8 mouse cellular contexts compared by ENCODE assay signal in genomic region chr13:65240509-65241098, GRCm38 (mm10). TPM values are rescaled to one million over a fixed set of nuclear protein-coding genes. Genes with fewer than 3 reads are reported as not detected.
A peak's percentile ranks its signal among the peaks of the same experiment; 100 is the strongest.
DNase-seq lines count a peak whose midpoint lies in the region; ATAC-seq and TF ChIP-seq lines count a peak whose summit lies in the region.

No protein-coding gene starts in this region.

- H3K79me2 ChIP-seq in liver, adult 2 months (ENCODE audit: control insufficient read depth, insufficient read depth, low read length), result peaks cover 11% of the 10 kb centered on the region
- no peaks in the 10 kb centered on the region for H3K79me2 ChIP-seq in myocyte (ENCODE audit: control insufficient read depth, insufficient read depth)

- WGBS in bone marrow, adult 2 months, result under 1% methylated on average over 28 of the region's 28 CpGs
- 2% methylated on average over 28 of the region's 28 CpGs for WGBS in heart, embryonic 10.5 days
- WGBS in kidney, embryonic 16.5 days, result under 1% methylated on average over 28 of the region's 28 CpGs
- under 1% methylated on average over 28 of the region's 28 CpGs for WGBS in liver, adult 2 months

- DNase-seq in A20 (ENCODE audit: low read depth, low spot score), result peak; percentile 97
- DNase-seq in heart, embryonic 10.5 days (ENCODE audit: low spot score), result peak; percentile 97
- peak; percentile 88 for DNase-seq in liver, adult 2 months (ENCODE audit: extremely low read depth, low read depth, low spot score)
- DNase-seq in splenic B cell, adult 2 months (ENCODE audit: low read depth, low spot score), result peak; percentile 98

- peak overlapping the region; percentile 96 for H3K4me2 ChIP-seq in kidney, embryonic 16.5 days (replicated peaks; ENCODE audit: low read depth, low read length)
- peak overlapping the region; percentile 65 for H3K4me2 ChIP-seq in myocyte (ENCODE audit: low read depth)

- TF ChIP-seq POLR2A in bone marrow, adult 2 months (IDR thresholded peaks at IDR 0.05; ENCODE audit: borderline replicate concordance, control insufficient read depth, low read depth, low read length), result peak; percentile 41
- no peak; the same call in 1 of the 2 replicates for TF ChIP-seq POLR2A in liver, adult 2 months (IDR thresholded peaks at IDR 0.05; ENCODE audit: extremely low read depth, insufficient read depth, low read length)
- peak; percentile 49 for TF ChIP-seq POLR2A in myocyte (IDR thresholded peaks at IDR 0.05; ENCODE audit: insufficient read length, low read depth)

- peaks cover 6% of the 10 kb centered on the region for H3K36me3 ChIP-seq in heart, embryonic 10.5 days
- peaks cover 13% of the 10 kb centered on the region for H3K36me3 ChIP-seq in kidney, embryonic 16.5 days (ENCODE audit: insufficient read depth, low read length)
- H3K36me3 ChIP-seq in liver, adult 2 months (ENCODE audit: control insufficient read depth, insufficient read depth, low read length), result no peaks in the 10 kb centered on the region
- no peaks in the 10 kb centered on the region for H3K36me3 ChIP-seq in myocyte (ENCODE audit: control insufficient read depth, insufficient read depth)
- H3K36me3 ChIP-seq in splenic B cell, adult 2 months (ENCODE audit: control insufficient read depth, insufficient read depth, low read length, poor library complexity, severe bottlenecking), result no peaks in the 10 kb centered on the region

- peaks cover 7% of the 10 kb centered on the region for H3K9me3 ChIP-seq in heart, embryonic 10.5 days
- H3K9me3 ChIP-seq in kidney, embryonic 16.5 days (ENCODE audit: low read length), result peaks cover 14% of the 10 kb centered on the region

- H3ac ChIP-seq in myocyte (ENCODE audit: control insufficient read depth, insufficient read length), result peak overlapping the region; percentile 40

- peak overlapping the region; percentile 92 for H3K27ac ChIP-seq in bone marrow, adult 2 months (ENCODE audit: control insufficient read depth, insufficient read depth, low read depth, low read length, poor library complexity)
- H3K27ac ChIP-seq in heart, embryonic 10.5 days, result peak overlapping the region; percentile 91
- peak overlapping the region; percentile 96 for H3K27ac ChIP-seq in kidney, embryonic 16.5 days (ENCODE audit: low read length)
- H3K27ac ChIP-seq in liver, adult 2 months (replicated peaks; ENCODE audit: insufficient read depth, low read depth, low read length), result peak overlapping the region; percentile 86

- no peaks in the 10 kb centered on the region for H3K27me3 ChIP-seq in heart, embryonic 10.5 days (ENCODE audit: insufficient read depth, poor library complexity, severe bottlenecking)
- no peaks in the 10 kb centered on the region for H3K27me3 ChIP-seq in kidney, embryonic 16.5 days (ENCODE audit: insufficient read depth, low read length)
- H3K27me3 ChIP-seq in liver, adult 2 months (ENCODE audit: control insufficient read depth, insufficient read depth, low read length), result no peaks in the 10 kb centered on the region
- no peaks in the 10 kb centered on the region for H3K27me3 ChIP-seq in myocyte (ENCODE audit: control insufficient read depth, insufficient read depth, insufficient read length)
- H3K27me3 ChIP-seq in splenic B cell, adult 2 months (ENCODE audit: control insufficient read depth, insufficient read depth, low read length, poor library complexity, severe bottlenecking), result no peaks in the 10 kb centered on the region

- peaks cover 2% of the 10 kb centered on the region; the same call in 1 of the 2 replicates for H3K4me1 ChIP-seq in bone marrow, adult 2 months (ENCODE audit: control insufficient read depth, insufficient read depth, low read length)
- H3K4me1 ChIP-seq in heart, embryonic 10.5 days, result peaks cover 16% of the 10 kb centered on the region
- H3K4me1 ChIP-seq in kidney, embryonic 16.5 days (ENCODE audit: insufficient read depth, low read length), result peaks cover 11% of the 10 kb centered on the region
- peaks cover 7% of the 10 kb centered on the region for H3K4me1 ChIP-seq in liver, adult 2 months (ENCODE audit: control insufficient read depth, insufficient read depth, low read length)

- ATAC-seq in erythroblast, adult 5-6 weeks (replicated peaks; ENCODE audit: low FRiP score, poor library complexity, severe bottlenecking), result peak; percentile 85
- peak; percentile 96 for ATAC-seq in kidney, embryonic 16.5 days (ENCODE audit: low FRiP score, low TSS enrichment)

- H3K4me3 ChIP-seq in bone marrow, adult 2 months (replicated peaks; ENCODE audit: control insufficient read depth, low read depth, low read length), result peak overlapping the region; percentile 97
- H3K4me3 ChIP-seq in heart, embryonic 10.5 days, result peak overlapping the region; percentile 89
- H3K4me3 ChIP-seq in kidney, embryonic 16.5 days (ENCODE audit: low read length), result peak overlapping the region; percentile 79
- peak overlapping the region; percentile 73 for H3K4me3 ChIP-seq in liver, adult 2 months (ENCODE audit: insufficient read depth, low read depth, low read length)
- H3K4me3 ChIP-seq in myocyte, result peak overlapping the region; percentile 73

- no peak for TF ChIP-seq CTCF in bone marrow, adult 2 months (IDR thresholded peaks at IDR 0.05; ENCODE audit: control insufficient read depth, insufficient read depth, low read length)
- TF ChIP-seq CTCF in liver, adult 2 months (IDR thresholded peaks at IDR 0.05; ENCODE audit: low read depth, low read length), result no peak

- H3K9ac ChIP-seq in kidney, embryonic 16.5 days (replicated peaks; ENCODE audit: low read length), result peak overlapping the region; percentile 80
- peak overlapping the region; percentile 80 for H3K9ac ChIP-seq in liver, adult 2 months (ENCODE audit: low read depth, low read length)

TF ChIP-seq in myocyte, 11 proteins besides CTCF, POLR2A, EP300 and RAD21:
- no peak for TF ChIP-seq TCF3 (IDR thresholded peaks at IDR 0.05; ENCODE audit: insufficient read length, low read depth)
- TF ChIP-seq POLR2AphosphoS2 (IDR thresholded peaks at IDR 0.05; ENCODE audit: insufficient read length, low read depth), result peak; percentile 55

RNA-seq across cellular contexts. Expression of gene Gm10775, which starts 18.7 kb away (rescaled TPM):
- not detected in 2 replicates for polyA plus RNA-seq in bone marrow, adult 2 months (2011; ENCODE audit: insufficient read depth, insufficient read length, low replicate concordance, missing spikeins)
- total RNA-seq in erythroblast, adult 5-6 weeks (2015; ENCODE audit: low replicate concordance), result not detected in 2 replicates
- total RNA-seq in erythroblast, adult 5-6 weeks (2017; ENCODE audit: low replicate concordance), result not detected in 2 replicates
- polyA plus RNA-seq in heart, embryonic 10.5 days (2016; fragmentation: Nextera tagmentation; extraction: Ambion mirVana), result not detected in 2 replicates
- polyA plus RNA-seq in kidney, embryonic 16.5 days (2015; fragmentation: Nextera tagmentation; extraction: Ambion mirVana), result not detected in 2 replicates
- not detected in 2 replicates for total RNA-seq in liver, adult 2 months (2014; rRNA removed)
- not detected in 2 replicates for polyA plus RNA-seq in liver, adult 2 months (2012; rRNA removed)
- not detected for polyA plus RNA-seq in myocyte (2012; fragmentation: generic; extraction: Trizol)

RNA-seq across cellular contexts. Expression of gene Nlrp4f, which starts 34.8 kb away (rescaled TPM):
- 4.9 TPM in 1 of 2 replicates, not detected in the other for polyA plus RNA-seq in bone marrow, adult 2 months (2011; ENCODE audit: insufficient read depth, insufficient read length, low replicate concordance, missing spikeins)
- not detected in 2 replicates for total RNA-seq in erythroblast, adult 5-6 weeks (2015; ENCODE audit: low replicate concordance)
- total RNA-seq in erythroblast, adult 5-6 weeks (2017; ENCODE audit: low replicate concordance), result not detected in 2 replicates
- polyA plus RNA-seq in heart, embryonic 10.5 days (2016; fragmentation: Nextera tagmentation; extraction: Ambion mirVana), result not detected in 2 replicates
- 0.10 TPM in 1 of 2 replicates, not detected in the other for polyA plus RNA-seq in kidney, embryonic 16.5 days (2015; fragmentation: Nextera tagmentation; extraction: Ambion mirVana)
- total RNA-seq in liver, adult 2 months (2014; rRNA removed), result not detected in 2 replicates
- polyA plus RNA-seq in liver, adult 2 months (2012; rRNA removed), result not detected in 2 replicates
- polyA plus RNA-seq in myocyte (2012; fragmentation: generic; extraction: Trizol), result not detected

RNA-seq across cellular contexts. Expression of gene Zfp369, which starts 38.0 kb away (rescaled TPM):
- polyA plus RNA-seq in bone marrow, adult 2 months (2011; ENCODE audit: insufficient read depth, insufficient read length, low replicate concordance, missing spikeins), result 6.1 and 12.2 TPM in 2 replicates
- 10.6 and 11.1 TPM in 2 replicates for total RNA-seq in erythroblast, adult 5-6 weeks (2015; ENCODE audit: low replicate concordance)
- 21.6 and 21.9 TPM in 2 replicates for total RNA-seq in erythroblast, adult 5-6 weeks (2017; ENCODE audit: low replicate concordance)
- polyA plus RNA-seq in heart, embryonic 10.5 days (2016; fragmentation: Nextera tagmentation; extraction: Ambion mirVana), result 11.0 and 11.4 TPM in 2 replicates
- polyA plus RNA-seq in kidney, embryonic 16.5 days (2015; fragmentation: Nextera tagmentation; extraction: Ambion mirVana), result 9.2 and 11.5 TPM in 2 replicates
- 17.0 and 18.7 TPM in 2 replicates for total RNA-seq in liver, adult 2 months (2014; rRNA removed)
- 8.9 and 10.9 TPM in 2 replicates for polyA plus RNA-seq in liver, adult 2 months (2012; rRNA removed)
- 11.9 TPM for polyA plus RNA-seq in myocyte (2012; fragmentation: generic; extraction: Trizol)

Comparison
In these comparisons a context has a peak if more than half of its experiments do, and no peak if none do; other contexts are left out.
1. Peak in every context shown above with its lines: DNase-seq, ATAC-seq, H3K4me3 ChIP-seq and H3K27ac ChIP-seq.